In the genomic region with DNA sequence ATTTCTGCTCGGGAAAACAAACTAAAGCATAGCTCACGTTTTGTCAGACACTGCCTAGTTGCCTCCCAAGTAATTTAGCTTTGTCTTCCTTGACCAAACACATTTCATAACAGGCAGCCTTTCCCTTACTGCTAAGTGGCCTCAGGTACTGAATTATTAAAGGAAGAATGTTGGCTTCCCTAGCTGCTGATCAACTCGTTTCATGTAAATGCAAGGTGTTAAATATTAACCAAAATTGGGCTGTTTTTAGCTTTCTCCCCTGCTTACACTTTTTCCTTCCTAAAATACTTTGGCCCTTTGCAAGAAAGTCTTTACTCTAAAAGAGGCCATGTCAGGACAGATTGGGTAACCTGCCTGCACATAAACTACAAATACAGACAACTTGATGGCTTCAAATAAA, we compare ENCODE assay signal across 15 mouse cellular contexts.
"Had no signal": no experiment of that assay in that cellular context is flagged by ENCODE, and none has a peak within 500 bp of the region (broad histone marks: within the 10 kb centered on the region; RNA-seq: fewer than 3 reads in every experiment).

No protein-coding gene starts in this region.

- ATAC-seq: intestine, embryonic 15.5 days had no signal

- H3K27me3 ChIP-seq: intestine, embryonic 15.5 days; neural tube, embryonic 15.5 days had no signal

- H3K36me3 ChIP-seq: intestine, embryonic 15.5 days; limb, embryonic 13.5 days; midbrain, embryonic 10.5 days; neural tube, embryonic 15.5 days had no signal

- H3K4me2 ChIP-seq: intestine, embryonic 15.5 days; limb, embryonic 13.5 days; liver, embryonic 11.5 days; lung, embryonic 14.5 days; neural tube, embryonic 15.5 days had no signal

- H3K4me1 ChIP-seq: intestine, embryonic 15.5 days; limb, embryonic 13.5 days; neural tube, embryonic 15.5 days had no signal

- H3K9ac ChIP-seq: intestine, embryonic 15.5 days; limb, embryonic 13.5 days; lung, embryonic 14.5 days; neural tube, embryonic 15.5 days had no signal

- H3K4me3 ChIP-seq: intestine, embryonic 15.5 days; limb, embryonic 13.5 days; midbrain, embryonic 10.5 days; myocyte; neural tube, embryonic 15.5 days had no signal

- H3K9me3 ChIP-seq: intestine, embryonic 15.5 days; limb, embryonic 13.5 days; midbrain, embryonic 10.5 days; neural tube, embryonic 15.5 days had no signal

- H3K27ac ChIP-seq: intestine, embryonic 15.5 days; limb, embryonic 13.5 days; midbrain, embryonic 10.5 days; neural tube, embryonic 15.5 days had no signal

- DNase-seq: left cerebral cortex, postnatal 4 days; lung, embryonic 14.5 days; lung, postnatal 10 days; lung, postnatal 4 days; midbrain, embryonic 14.5 days; right cerebral cortex, postnatal 4 days; spleen, adult 18-20 months; thymus, adult 18-20 months; thymus, postnatal 14 days had no signal
